Mouse (Mus musculus) neural tube, embryonic 14.5 days (tissue): ENCODE measurements at regions not wholly inside any gene's neighbourhood (a gene's known extent, or its start where the extent isn't known, plus 50 kb on each side); places are given as distances from the start of the nearest gene placed in this dataset.
"Not testable (repeated sequence)": the region's sequence is repeated elsewhere in the genome, so short reads cannot be mapped to it uniquely, and the experiment has no call there.

Experiments used
- ATAC-seq: fragments of 200-750 bp; cut with Nextera tagmentation; 2 replicates; pipeline ENCODE4 v1.8.0; 2017; ENCODE audit warnings: low read depth, mild to moderate bottlenecking, moderate TSS enrichment, moderate library complexity
- H3K27ac ChIP-seq: fragments of 300-500 bp; sonication (generic); 2 replicates; pipeline ENCODE4 v1.5.1; 2014; ENCODE audit warnings: low read depth, mild to moderate bottlenecking, control low read depth, low read length, moderate library complexity, mixed read lengths
- H3K27me3 ChIP-seq: fragments of 300-500 bp; sonication (generic); 2 replicates; pipeline ENCODE4 v1.6.1; 2014; ENCODE audit warnings: low read length; ENCODE audit not compliant: control insufficient read depth, insufficient read depth
- H3K36me3 ChIP-seq: fragments of 300-500 bp; sonication (generic); 2 replicates; pipeline ENCODE4 v1.6.1; 2014; ENCODE audit warnings: low read length, mixed read lengths; ENCODE audit not compliant: control insufficient read depth, insufficient read depth
- H3K4me1 ChIP-seq: fragments of 300-500 bp; sonication (generic); 2 replicates; pipeline ENCODE4 v1.6.1; 2014; ENCODE audit warnings: low read length; ENCODE audit not compliant: control insufficient read depth, insufficient read depth
- H3K4me2 ChIP-seq: fragments of 300-500 bp; sonication (generic); 2 replicates; pipeline ENCODE4 v1.6.1; 2014; ENCODE audit warnings: mild to moderate bottlenecking, low read depth, low read length, control low read depth
- H3K4me3 ChIP-seq: fragments of 300-500 bp; sonication (generic); 2 replicates; pipeline ENCODE4 v1.5.1; 2014; ENCODE audit warnings: low read depth, low read length, control low read depth, mixed read lengths
- H3K9ac ChIP-seq: fragments of 300-500 bp; sonication (generic); replicated peaks from 2 replicates; pipeline ENCODE4 v1.6.1; 2014; ENCODE audit warnings: low read depth, mild to moderate bottlenecking, control low read depth, low read length, mixed read lengths
- H3K9me3 ChIP-seq: fragments of 300-500 bp; sonication (generic); 2 replicates; pipeline ENCODE4 v1.6.1; 2016; ENCODE audit warnings: low read length; ENCODE audit not compliant: control insufficient read depth
- WGBS: fragments of 180-500 bp; shearing (Covaris S2); extraction: QIAGEN DNeasy Blood & Tissue Kit; methylation state at CpG from one replicate; pipeline ENCODE4 v1.1.7; 2014; 5-methylcytosine and 5-hydroxymethylcytosine counted together

DNA sequence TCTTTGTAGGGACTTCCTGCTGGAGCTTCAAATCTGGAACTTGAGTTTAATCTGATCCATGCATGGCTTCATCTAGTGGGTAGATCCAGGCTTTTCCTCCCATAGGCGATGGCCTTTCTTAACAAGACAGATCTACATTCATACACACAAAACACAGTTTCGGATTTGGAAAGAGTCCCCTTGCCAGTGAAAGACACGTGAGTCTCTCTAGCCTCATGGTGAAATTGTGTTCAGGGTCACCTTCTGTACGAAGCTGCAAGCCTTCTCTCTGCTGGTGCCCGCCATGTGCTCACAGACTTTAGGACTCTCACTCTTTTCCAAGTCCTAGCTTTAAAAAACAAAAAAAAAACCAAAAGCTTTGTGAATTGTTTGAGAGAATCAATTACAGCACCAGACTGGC lies 51.4 kb upstream of the Dlx2 start:
- no peaks in the 10 kb centered on the region for H3K4me1 ChIP-seq
- H3K27me3 ChIP-seq, result no peaks in the 10 kb centered on the region
- no peak overlapping the region for H3K4me3 ChIP-seq
- H3K27ac ChIP-seq, result no peak overlapping the region
- no peak overlapping the region for H3K9ac ChIP-seq
- WGBS, result 86% methylated on average over 5 of the region's 5 CpGs
- ATAC-seq, result no peak
- H3K4me2 ChIP-seq, result no peak overlapping the region
- H3K36me3 ChIP-seq, result no peaks in the 10 kb centered on the region
- H3K9me3 ChIP-seq, result no peaks in the 10 kb centered on the region

DNA sequence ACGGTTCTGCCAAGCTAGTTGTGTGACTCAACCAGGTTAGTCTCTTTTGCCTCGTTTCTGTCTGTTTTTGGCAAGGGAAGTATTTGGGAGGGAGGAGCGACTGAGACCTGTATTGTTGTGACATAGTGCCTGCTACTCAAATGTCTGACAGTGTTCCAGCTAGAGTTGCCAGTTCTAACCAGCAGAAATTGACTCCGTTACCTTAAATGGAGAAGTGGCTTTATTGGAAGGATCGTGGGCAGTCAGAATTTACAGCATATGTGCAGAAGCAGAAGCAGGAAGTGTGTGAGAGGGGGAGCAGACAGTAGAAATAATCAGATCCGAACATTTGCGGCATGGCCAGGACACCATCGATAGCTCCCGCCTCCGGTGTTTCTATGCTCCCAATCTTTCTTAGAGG lies 51.8 kb upstream of the Dlx2 start:
- Histone ChIP-seq H3K4me1 (no peaks in the 10 kb centered on the region), H3K4me2 (no peak overlapping the region), H3K9me3 (no peaks in the 10 kb centered on the region), H3K27ac (no peak overlapping the region), H3K4me3 (no peak overlapping the region), H3K27me3 (no peaks in the 10 kb centered on the region), H3K36me3 (no peaks in the 10 kb centered on the region), H3K9ac (no peak overlapping the region)
- WGBS, result 69% methylated on average over 10 of the region's 10 CpGs
- no peak for ATAC-seq

DNA sequence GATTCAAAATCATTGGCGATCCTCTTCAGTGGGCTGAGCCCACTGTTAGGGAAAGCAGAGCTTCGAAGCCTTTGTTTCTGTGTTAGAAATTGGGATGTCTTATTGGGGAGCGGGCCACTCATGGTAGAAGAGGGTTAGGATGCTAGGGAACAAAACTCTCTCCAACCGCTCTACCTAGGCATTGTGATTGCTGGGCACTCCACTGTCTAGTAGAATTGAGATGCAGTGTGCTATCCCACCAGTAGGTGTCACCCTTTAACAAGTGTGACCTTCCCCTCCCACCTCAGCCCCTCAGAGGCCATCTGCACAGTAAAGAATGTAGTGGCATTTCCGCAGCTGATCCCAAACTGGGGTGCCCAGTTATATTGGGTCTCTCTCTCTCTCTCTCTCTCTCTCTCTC lies 52.2 kb upstream of the Dlx2 start:
- Histone ChIP-seq H3K36me3 (no peaks in the 10 kb centered on the region), H3K27me3 (no peaks in the 10 kb centered on the region), H3K4me1 (no peaks in the 10 kb centered on the region), H3K27ac (no peak overlapping the region), H3K9me3 (no peaks in the 10 kb centered on the region), H3K4me2 (no peak overlapping the region), H3K9ac (no peak overlapping the region), H3K4me3 (no peak overlapping the region)
- peak; percentile 85; the same call in 1 of the 2 replicates for ATAC-seq
- 25% methylated on average over 5 of the region's 5 CpGs for WGBS

DNA sequence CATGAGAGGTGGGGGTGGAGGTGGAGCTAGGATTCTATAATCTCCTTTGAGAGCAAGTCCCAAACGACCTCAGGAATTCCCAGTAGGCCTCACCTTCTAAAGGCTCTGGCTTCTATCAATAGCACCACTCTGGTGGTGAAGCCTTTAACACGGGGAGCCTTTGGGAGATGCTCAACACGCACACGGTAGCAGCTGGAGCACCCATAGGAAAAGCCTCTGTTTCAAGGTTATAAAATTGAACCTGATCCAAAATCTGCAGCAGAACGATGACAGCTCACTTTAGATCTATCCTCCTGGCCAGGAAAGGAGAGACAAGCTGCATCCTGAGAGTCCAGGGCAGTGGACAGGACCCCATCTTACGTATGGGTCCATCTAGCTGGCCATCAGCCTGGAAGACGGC lies 53.7 kb upstream of the Dlx2 start:
- Histone ChIP-seq H3K27me3 (no peaks in the 10 kb centered on the region), H3K9me3 (no peaks in the 10 kb centered on the region), H3K27ac (no peak overlapping the region), H3K4me3 (no peak overlapping the region), H3K36me3 (no peaks in the 10 kb centered on the region), H3K4me2 (no peak overlapping the region), H3K9ac (no peak overlapping the region), H3K4me1 (no peaks in the 10 kb centered on the region)
- WGBS, result 70% methylated on average over 7 of the region's 7 CpGs
- ATAC-seq, result no peak

DNA sequence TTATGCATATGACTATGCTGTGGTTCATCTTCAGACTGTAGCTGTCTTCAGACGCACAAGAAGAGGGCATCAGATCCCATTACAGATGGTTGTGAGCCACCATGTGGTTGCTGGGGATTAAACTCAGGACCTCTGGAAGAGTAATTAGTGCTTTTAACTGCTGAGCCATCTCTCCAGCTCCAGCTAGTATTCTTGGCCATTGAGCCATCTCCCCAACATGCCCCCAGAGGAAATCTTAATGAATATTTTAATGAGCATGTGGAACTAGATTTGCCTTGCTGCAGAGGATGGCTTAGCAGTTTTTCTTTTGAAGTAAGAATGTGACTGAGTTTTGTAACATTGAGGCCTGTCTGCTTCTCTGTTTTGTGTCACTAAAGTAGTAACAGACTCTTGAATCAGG lies 54.4 kb upstream of the Dlx2 start:
- Histone ChIP-seq H3K27ac (no peak overlapping the region), H3K36me3 (no peaks in the 10 kb centered on the region), H3K9me3 (no peaks in the 10 kb centered on the region), H3K4me2 (no peak overlapping the region), H3K27me3 (no peaks in the 10 kb centered on the region), H3K4me1 (no peaks in the 10 kb centered on the region), H3K4me3 (no peak overlapping the region), H3K9ac (no peak overlapping the region)
- WGBS, result 34% methylated on average over 1 of the region's 1 CpGs
- ATAC-seq, result no peak

DNA sequence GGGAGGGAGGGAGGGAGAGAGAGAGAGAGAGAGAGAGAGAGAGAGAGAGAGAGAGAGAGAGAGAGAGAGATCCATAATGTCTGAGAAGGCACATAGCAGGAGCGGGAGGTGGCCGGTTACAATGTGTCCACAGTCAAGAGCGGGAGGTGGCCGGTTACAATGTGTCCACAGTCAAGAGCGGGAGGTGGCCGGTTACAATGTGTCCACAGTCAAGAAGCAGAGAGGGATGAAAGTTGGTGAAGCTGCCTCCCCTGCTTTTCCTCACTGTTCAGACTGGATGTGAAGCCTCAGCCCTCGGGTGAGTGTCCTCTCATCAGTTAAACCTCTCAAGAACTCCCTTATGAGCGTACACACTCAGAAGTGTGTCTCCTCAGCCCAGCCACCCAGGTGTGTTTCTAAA lies 57.2 kb upstream of the Dlx2 start:
- H3K4me2 ChIP-seq, H3K9ac ChIP-seq, H3K4me3 ChIP-seq, ATAC-seq, H3K36me3 ChIP-seq, H3K27me3 ChIP-seq, H3K4me1 ChIP-seq, H3K27ac ChIP-seq, H3K9me3 ChIP-seq: not testable (repeated sequence)
- WGBS, result 93% methylated on average over 8 of the region's 8 CpGs

DNA sequence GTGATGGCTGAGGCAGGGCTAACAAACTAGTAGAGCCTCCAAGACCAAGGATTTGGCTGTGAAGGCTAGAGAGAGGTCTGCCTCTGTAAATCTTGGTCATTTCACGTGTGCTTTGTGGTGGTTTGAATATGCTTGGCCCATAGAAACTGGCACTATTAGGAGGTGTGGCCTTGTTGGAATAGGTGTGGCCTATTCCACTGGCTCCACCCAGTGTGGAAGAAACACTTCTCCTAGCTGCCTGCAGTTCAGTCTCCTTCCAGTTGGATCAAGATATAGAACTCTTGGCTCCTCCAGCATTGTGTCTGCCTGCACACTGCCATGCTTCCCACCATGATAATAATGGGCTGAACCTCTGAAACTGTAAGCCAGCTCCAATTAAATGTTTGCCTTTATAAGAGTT lies 59.1 kb upstream of the Dlx2 start:
- H3K27ac ChIP-seq, result no peak overlapping the region
- H3K4me1 ChIP-seq, result no peaks in the 10 kb centered on the region
- H3K9me3 ChIP-seq, result no peaks in the 10 kb centered on the region
- H3K4me3 ChIP-seq, result no peak overlapping the region
- 91% methylated on average over 1 of the region's 1 CpGs for WGBS
- H3K4me2 ChIP-seq, result no peak overlapping the region
- no peak for ATAC-seq
- H3K9ac ChIP-seq, result no peak overlapping the region
- no peaks in the 10 kb centered on the region for H3K27me3 ChIP-seq
- H3K36me3 ChIP-seq, result no peaks in the 10 kb centered on the region

DNA sequence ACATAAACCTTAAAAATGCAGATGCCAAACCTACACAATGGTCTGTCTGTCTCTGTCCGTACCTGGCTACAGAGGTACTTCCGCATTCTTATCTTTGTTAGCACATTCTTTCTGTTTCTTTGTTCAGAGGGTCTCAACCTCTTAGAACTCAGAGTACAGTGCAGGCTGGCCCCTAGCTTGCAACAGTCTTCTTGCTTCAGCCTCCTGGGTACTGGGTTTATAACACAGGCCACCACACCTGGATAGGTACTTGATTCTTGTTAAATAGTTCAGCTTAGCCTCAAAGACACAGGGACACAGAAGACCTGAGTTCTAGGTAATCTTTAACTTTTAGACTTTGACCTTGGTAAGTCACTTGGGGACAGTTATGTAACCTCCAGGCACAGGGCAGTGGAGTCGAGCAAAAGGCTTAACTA lies 60.5 kb upstream of the Dlx2 start:
- WGBS, result 93% methylated on average over 3 of the region's 3 CpGs
- Histone ChIP-seq H3K4me1 (no peaks in the 10 kb centered on the region), H3K27ac (no peak overlapping the region)

DNA sequence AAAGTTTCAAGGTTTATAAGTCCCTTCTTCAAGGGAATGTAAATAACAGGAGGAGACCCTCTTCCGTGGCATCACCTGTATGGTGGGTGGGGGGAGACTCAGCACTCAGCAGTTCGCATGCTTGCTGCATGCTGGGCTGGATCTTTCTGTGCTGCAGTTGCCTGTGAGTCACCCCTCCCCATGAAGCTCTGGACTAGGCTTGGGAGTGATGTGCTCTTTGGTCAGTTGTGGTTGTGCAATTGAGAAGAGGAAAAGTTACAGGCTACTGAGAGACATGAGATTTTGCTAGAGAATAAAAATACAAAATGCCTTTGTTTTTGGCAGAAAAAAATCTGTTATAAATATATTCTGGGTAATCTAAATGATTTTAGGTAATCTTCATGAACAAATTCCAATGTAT lies 66.7 kb upstream of the Dlx2 start:
- no peaks in the 10 kb centered on the region for H3K36me3 ChIP-seq
- H3K9me3 ChIP-seq, result no peaks in the 10 kb centered on the region
- ATAC-seq, result no peak
- no peak overlapping the region for H3K4me3 ChIP-seq
- WGBS, result 70% methylated on average over 2 of the region's 2 CpGs
- no peak overlapping the region for H3K27ac ChIP-seq
- H3K9ac ChIP-seq, result no peak overlapping the region
- H3K27me3 ChIP-seq, result no peaks in the 10 kb centered on the region
- peaks cover 3% of the 10 kb centered on the region; the same call in 1 of the 2 replicates for H3K4me1 ChIP-seq
- no peak overlapping the region for H3K4me2 ChIP-seq

More for the DNA sequence above, 60.5 kb upstream of the Dlx2 start:
- ATAC-seq, result no peak
- Histone ChIP-seq H3K27me3 (no peaks in the 10 kb centered on the region), H3K36me3 (no peaks in the 10 kb centered on the region), H3K9ac (no peak overlapping the region), H3K4me2 (no peak overlapping the region), H3K4me3 (no peak overlapping the region), H3K9me3 (no peaks in the 10 kb centered on the region)

DNA sequence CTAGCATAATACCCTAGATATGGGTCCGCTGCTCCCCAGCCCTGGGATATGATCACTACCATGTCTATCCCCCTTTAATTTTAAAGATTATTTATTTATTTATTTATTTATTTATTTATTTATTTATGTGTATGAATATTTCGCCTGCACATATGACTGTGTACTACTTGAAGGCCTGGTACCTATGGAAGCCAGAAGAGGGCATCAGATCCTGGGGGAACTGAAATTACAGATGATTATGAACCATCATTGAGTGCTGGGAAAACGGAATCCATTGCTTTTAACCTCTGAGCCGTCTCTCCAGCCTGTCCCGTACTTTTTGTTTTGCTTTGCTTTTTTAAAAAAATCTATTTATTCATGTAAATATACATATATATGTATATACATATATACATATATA lies 70.0 kb upstream of the Dlx2 start:
- H3K9me3 ChIP-seq, result no peaks in the 10 kb centered on the region
- H3K27me3 ChIP-seq, result no peaks in the 10 kb centered on the region
- peaks cover 3% of the 10 kb centered on the region; the same call in 1 of the 2 replicates for H3K4me1 ChIP-seq
- no peak overlapping the region for H3K4me2 ChIP-seq
- WGBS, result 87% methylated on average over 5 of the region's 5 CpGs
- H3K36me3 ChIP-seq, result no peaks in the 10 kb centered on the region
- no peak overlapping the region for H3K27ac ChIP-seq
- no peak overlapping the region for H3K9ac ChIP-seq
- no peak overlapping the region for H3K4me3 ChIP-seq
- no peak for ATAC-seq
